Mouse (Mus musculus) C3H10T1/2 (cell line): ENCODE data around the gene Etnk1. TPM values are rescaled to one million over a fixed set of nuclear protein-coding genes. Genes with fewer than 3 reads are reported as not detected.

ENCODE experiments used
- polyA plus RNA-seq, 2 experiments: library from polyadenylated mRNA; unstranded; fragments of >200 nt; fragmentation: generic; extraction: Trizol; gene quantifications; one replicate each; pipeline ENCODE4 v1.2.1; 2012; ENCODE audit warnings: missing spikeins in 2 of 2

Etnk1 gene
- polyA plus RNA-seq: 1 to 10 TPM in 1 of 2 experiments, under 1 TPM in 1; 0.60 to 7.8 TPM

GRCm38 (mm10) chr6:143166452-143167357 is at the start of gene Etnk1:
Etnk1 (plus strand) TSS chr6:143167221.

Other genes with a start within 250 kb of the Etnk1 start
- gene St8sia1, start 202.8 kb upstream of the Etnk1 start, polyA plus RNA-seq: not detected
- 1 to 10 TPM in 1 of 2 experiments, under 1 TPM in 1; 0.68 to 8.8 TPM for gene C2cd5, start 67.1 kb upstream of the Etnk1 start, polyA plus RNA-seq